In the genomic region with DNA sequence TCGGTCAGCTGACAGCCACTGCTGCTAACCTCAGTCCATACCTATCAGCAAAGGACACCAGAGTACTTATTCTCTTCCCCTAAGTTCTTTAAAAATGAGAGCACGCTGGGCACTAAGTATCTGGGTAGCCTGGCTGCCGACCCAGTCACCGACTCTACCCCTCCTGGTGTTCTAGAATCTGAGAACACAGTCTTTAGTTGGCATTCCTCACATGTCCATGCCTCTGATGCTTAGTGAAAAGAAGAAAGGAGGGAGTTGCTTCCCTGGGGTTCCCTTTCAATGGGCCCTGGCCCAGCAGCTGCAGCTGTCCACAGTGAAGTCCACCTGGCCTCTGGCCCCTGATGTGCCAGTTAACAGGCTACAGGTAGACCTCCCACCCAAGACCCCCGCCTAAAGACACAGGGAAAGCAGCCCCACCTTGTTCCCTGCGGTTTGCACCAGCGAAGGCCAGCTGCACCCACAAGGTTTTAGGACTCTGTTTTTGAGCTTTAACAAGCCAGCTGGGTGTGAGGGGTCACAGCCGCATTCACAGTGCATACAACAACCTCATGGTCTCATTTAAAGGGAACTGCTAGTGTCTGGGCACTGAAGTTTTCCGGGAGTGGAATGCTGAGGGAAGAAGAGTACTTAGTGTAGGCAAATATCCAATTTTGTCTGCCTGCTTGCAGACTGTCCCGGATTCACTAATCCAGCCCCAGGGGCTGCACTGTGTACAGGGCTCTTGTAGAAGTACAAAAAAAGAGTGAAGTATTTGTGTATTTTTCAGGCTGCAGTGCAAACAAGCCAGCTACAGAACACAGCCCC, we compare ENCODE assay signal across 10 mouse cellular contexts. TPM values are rescaled to one million over a fixed set of nuclear protein-coding genes. Genes with fewer than 3 reads are reported as not detected.
DNase-seq lines count a peak whose midpoint lies in the region; ATAC-seq and TF ChIP-seq lines count a peak whose summit lies in the region.
"Had no signal": no experiment of that assay in that cellular context is flagged by ENCODE, and none has a peak within 500 bp of the region (broad histone marks: within the 10 kb centered on the region; RNA-seq: fewer than 3 reads in every experiment).

No protein-coding gene starts in this region.

- DNase-seq in left cerebral cortex, adult 2 months (ENCODE audit: extremely low spot score in 1 of 2, low spot score in 2 of 2): no peak
- no peak for DNase-seq in left cerebral cortex, adult 11 months (ENCODE audit: low spot score)
- DNase-seq in thymus, postnatal 36 days: no peak
- no peak for DNase-seq in liver, postnatal 0 days
- DNase-seq in frontal cortex, postnatal 25 days (ENCODE audit: low spot score in 2 of 2): no peak

- TF ChIP-seq CTCF in left cerebral cortex, adult 2 months (IDR thresholded peaks at IDR 0.05): no peak
- TF ChIP-seq CTCF in liver, postnatal 0 days (IDR thresholded peaks at IDR 0.05; ENCODE audit: low read depth): no peak

- H3K4me2 ChIP-seq in embryonic facial prominence, embryonic 12.5 days (replicated peaks): peak overlapping the region; percentile 77
- H3K4me2 ChIP-seq in hindbrain, embryonic 16.5 days (ENCODE audit: low read length): no peak overlapping the region
- peak overlapping the region; percentile 96 for H3K4me2 ChIP-seq in neural tube, embryonic 13.5 days
- H3K4me2 ChIP-seq in liver, postnatal 0 days (ENCODE audit: low read depth, low read length): no peak overlapping the region

- no peak for ATAC-seq in embryonic facial prominence, embryonic 12.5 days (ENCODE audit: insufficient number of reproducible peaks, insufficient read depth, low FRiP score, low TSS enrichment)
- ATAC-seq in hindbrain, embryonic 16.5 days: peak; percentile 21; the same call in 1 of the 2 replicates
- ATAC-seq in neural tube, embryonic 13.5 days (ENCODE audit: low read depth): no peak
- ATAC-seq in liver, postnatal 0 days: no peak

- intact Hi-C loops in left cerebral cortex, adult 2 months (cut with DNase I): loop anchor here (5.0 kb wide), 2 partner anchors 68 to 138 kb away; no protein-coding TSS in a partner anchor

- peak overlapping the region; percentile 41 for H3K27ac ChIP-seq in left cerebral cortex, adult 2 months
- H3K27ac ChIP-seq in embryonic facial prominence, embryonic 12.5 days: peak overlapping the region; percentile 99
- H3K27ac ChIP-seq in hindbrain, embryonic 16.5 days (ENCODE audit: low read depth, low read length): peak overlapping the region; percentile 77; the same call in 1 of the 2 replicates
- peak overlapping the region; percentile 65 for H3K27ac ChIP-seq in neural tube, embryonic 13.5 days (replicated peaks)
- H3K27ac ChIP-seq in liver, postnatal 0 days (ENCODE audit: low read depth): no peak overlapping the region
- H3K27ac ChIP-seq: heart, embryonic 15.5 days had no signal

- H3K9ac ChIP-seq in embryonic facial prominence, embryonic 12.5 days: peak overlapping the region; percentile 79; the same call in 1 of the 2 replicates
- no peak overlapping the region for H3K9ac ChIP-seq in hindbrain, embryonic 16.5 days (ENCODE audit: low read depth, low read length)
- H3K9ac ChIP-seq in neural tube, embryonic 13.5 days: no peak overlapping the region
- H3K9ac ChIP-seq in liver, postnatal 0 days (replicated peaks): no peak overlapping the region
- H3K9ac ChIP-seq: heart, embryonic 15.5 days had no signal

- no peak overlapping the region for H3K4me3 ChIP-seq in left cerebral cortex, adult 2 months
- H3K4me3 ChIP-seq in embryonic facial prominence, embryonic 12.5 days: peak overlapping the region; percentile 69
- no peak overlapping the region for H3K4me3 ChIP-seq in hindbrain, embryonic 16.5 days (ENCODE audit: low read length)
- H3K4me3 ChIP-seq in neural tube, embryonic 13.5 days: no peak overlapping the region
- no peak overlapping the region for H3K4me3 ChIP-seq in liver, postnatal 0 days (ENCODE audit: low read depth, low read length)

- peaks cover 54% of the 10 kb centered on the region for H3K4me1 ChIP-seq in embryonic facial prominence, embryonic 12.5 days
- peaks cover 46% of the 10 kb centered on the region for H3K4me1 ChIP-seq in hindbrain, embryonic 16.5 days (ENCODE audit: control insufficient read depth, insufficient read depth, low read depth, low read length)
- H3K4me1 ChIP-seq in neural tube, embryonic 13.5 days (replicated peaks): peaks cover 80% of the 10 kb centered on the region
- H3K4me1 ChIP-seq in liver, postnatal 0 days (ENCODE audit: insufficient read depth): peaks cover 11% of the 10 kb centered on the region

- TF ChIP-seq EP300 in liver, postnatal 0 days (IDR thresholded peaks at IDR 0.05; ENCODE audit: low read depth): no peak

- WGBS in embryonic facial prominence, embryonic 12.5 days: 11% methylated on average over 10 of the region's 10 CpGs
- 16% methylated on average over 10 of the region's 10 CpGs for WGBS in hindbrain, embryonic 16.5 days
- 6% methylated on average over 10 of the region's 10 CpGs for WGBS in neural tube, embryonic 13.5 days
- WGBS in liver, postnatal 0 days (ENCODE audit: insufficient replicate concordance): 24% methylated on average over 10 of the region's 10 CpGs

- H3K9me3 ChIP-seq in embryonic facial prominence, embryonic 12.5 days: no peaks in the 10 kb centered on the region
- no peaks in the 10 kb centered on the region for H3K9me3 ChIP-seq in hindbrain, embryonic 16.5 days (ENCODE audit: control insufficient read depth, low read length)
- no peaks in the 10 kb centered on the region for H3K9me3 ChIP-seq in neural tube, embryonic 13.5 days
- H3K9me3 ChIP-seq in liver, postnatal 0 days (ENCODE audit: low read length): no peaks in the 10 kb centered on the region
- H3K9me3 ChIP-seq: heart, embryonic 15.5 days had no signal

- no peaks in the 10 kb centered on the region for H3K36me3 ChIP-seq in embryonic facial prominence, embryonic 12.5 days
- H3K36me3 ChIP-seq in hindbrain, embryonic 16.5 days (ENCODE audit: control insufficient read depth, insufficient read depth, low read length): no peaks in the 10 kb centered on the region
- H3K36me3 ChIP-seq in neural tube, embryonic 13.5 days: no peaks in the 10 kb centered on the region
- no peaks in the 10 kb centered on the region for H3K36me3 ChIP-seq in liver, postnatal 0 days (replicated peaks; ENCODE audit: insufficient read depth, low read length)
- H3K36me3 ChIP-seq: heart, embryonic 15.5 days had no signal

- no peaks in the 10 kb centered on the region for H3K27me3 ChIP-seq in embryonic facial prominence, embryonic 12.5 days
- H3K27me3 ChIP-seq in hindbrain, embryonic 16.5 days (replicated peaks; ENCODE audit: control insufficient read depth, insufficient read depth, low read length): peaks cover 4% of the 10 kb centered on the region
- H3K27me3 ChIP-seq in neural tube, embryonic 13.5 days: peaks cover 39% of the 10 kb centered on the region
- H3K27me3 ChIP-seq in liver, postnatal 0 days (ENCODE audit: insufficient read depth, low read length): peaks cover 77% of the 10 kb centered on the region

RNA-seq across cellular contexts. Expression of a gene that starts 3.4 kb away (rescaled TPM):
- 1 to 10 TPM; 3.4 TPM for total RNA-seq in left cerebral cortex, adult 2 months (2021)
- 14.8 and 15.4 TPM in 2 replicates for polyA plus RNA-seq in embryonic facial prominence, embryonic 12.5 days (2016; fragmentation: Nextera tagmentation; extraction: Ambion mirVana)
- 1.8 and 2.1 TPM in 2 replicates for polyA plus RNA-seq in hindbrain, embryonic 16.5 days (2015; fragmentation: Nextera tagmentation; extraction: Ambion mirVana)
- polyA plus RNA-seq in neural tube, embryonic 13.5 days (2015; fragmentation: Nextera tagmentation; extraction: Ambion mirVana): 1.9 and 3.8 TPM in 2 replicates
- 0.27 and 0.28 TPM in 2 replicates for polyA plus RNA-seq in liver, postnatal 0 days (2015; fragmentation: Nextera tagmentation; extraction: Ambion mirVana)
- total RNA-seq: liver, adult 2 months had no signal

Comparison
In these comparisons a context has a peak if more than half of its experiments do, and no peak if none do; other contexts are left out.
1. H3K4me2 ChIP-seq: peak in embryonic facial prominence, embryonic 12.5 days (single experiment) and neural tube, embryonic 13.5 days (single experiment); none in hindbrain, embryonic 16.5 days (single experiment) and liver, postnatal 0 days (single experiment).